Mouse (Mus musculus) liver, postnatal 0 days (tissue): ENCODE measurements around the gene Stk39. TPM values are rescaled to one million over a fixed set of nuclear protein-coding genes. Genes with fewer than 3 reads are reported as not detected.

Source experiments
- ATAC-seq: fragments of 200-750 bp; cut with Nextera tagmentation; 2 replicates; pipeline ENCODE4 v1.8.0; 2017; ENCODE audit warnings: mild to moderate bottlenecking, moderate library complexity
- DNase-seq: peaks from one replicate; pipeline ENCODE4 v3.0.0-alpha.2; 2016
- H3K27ac ChIP-seq: fragments of 300-500 bp; sonication (generic); 2 replicates; pipeline ENCODE4 v1.5.1; 2014; ENCODE audit warnings: antibody characterized with exemption, moderate library complexity, mild to moderate bottlenecking, low read depth
- H3K27me3 ChIP-seq: fragments of 300-500 bp; sonication (generic); 2 replicates; pipeline ENCODE4 v1.6.1; 2014; ENCODE audit warnings: low read length, control low read depth, mixed read lengths; ENCODE audit not compliant: insufficient read depth
- H3K36me3 ChIP-seq: fragments of 300-500 bp; sonication (generic); replicated peaks from 2 replicates; pipeline ENCODE4 v1.6.1; 2014; ENCODE audit warnings: mild to moderate bottlenecking, control low read depth, low read length, moderate library complexity, mixed read lengths; ENCODE audit not compliant: insufficient read depth
- H3K4me1 ChIP-seq: fragments of 300-500 bp; sonication (generic); 2 replicates; pipeline ENCODE4 v1.6.1; 2014; ENCODE audit warnings: antibody characterized with exemption, mild to moderate bottlenecking, control low read depth; ENCODE audit not compliant: insufficient read depth
- H3K4me2 ChIP-seq: fragments of 300-500 bp; sonication (generic); 2 replicates; pipeline ENCODE4 v1.6.1; 2014; ENCODE audit warnings: low read depth, mild to moderate bottlenecking, low read length, moderate library complexity, mixed read lengths
- H3K4me3 ChIP-seq: fragments of 300-500 bp; sonication (generic); 2 replicates; pipeline ENCODE4 v1.5.1; 2014; ENCODE audit warnings: low read depth, low read length
- H3K9ac ChIP-seq: fragments of 300-500 bp; sonication (generic); replicated peaks from 2 replicates; pipeline ENCODE4 v1.6.1; 2014; ENCODE audit warnings: mild to moderate bottlenecking, moderate library complexity
- H3K9me3 ChIP-seq: fragments of 300-500 bp; sonication (generic); 2 replicates; pipeline ENCODE4 v1.6.1; 2016; ENCODE audit warnings: mild to moderate bottlenecking, control low read depth, low read length, mixed read lengths
- CTCF ChIP-seq: sonication (generic); IDR thresholded peaks from 2 replicates; pipeline ENCODE4 v1.5.1; 2016; ENCODE audit warnings: antibody characterized with exemption, low read depth
- EP300 ChIP-seq: IDR thresholded peaks from 2 replicates; pipeline ENCODE4 v1.6.1; 2016; ENCODE audit warnings: antibody characterized with exemption, low read depth, mild to moderate bottlenecking
- WGBS: fragments of 180-500 bp; shearing (Covaris S2); extraction: QIAGEN DNeasy Blood & Tissue Kit; methylation state at CpG from one replicate; pipeline ENCODE4 v1.1.7; 2014; ENCODE audit not compliant: insufficient replicate concordance; 5-methylcytosine and 5-hydroxymethylcytosine counted together
- polyA plus RNA-seq: library from polyadenylated mRNA; unstranded; fragments of >200 nt; fragmentation: Nextera tagmentation; extraction: Ambion mirVana; gene quantifications from 2 replicates; pipeline ENCODE4 v1.2.1, GENCODE M21; 2015

Gene Stk39
- polyA plus RNA-seq, 1 experiment from 2014 or later: 1.7 TPM

DNA sequence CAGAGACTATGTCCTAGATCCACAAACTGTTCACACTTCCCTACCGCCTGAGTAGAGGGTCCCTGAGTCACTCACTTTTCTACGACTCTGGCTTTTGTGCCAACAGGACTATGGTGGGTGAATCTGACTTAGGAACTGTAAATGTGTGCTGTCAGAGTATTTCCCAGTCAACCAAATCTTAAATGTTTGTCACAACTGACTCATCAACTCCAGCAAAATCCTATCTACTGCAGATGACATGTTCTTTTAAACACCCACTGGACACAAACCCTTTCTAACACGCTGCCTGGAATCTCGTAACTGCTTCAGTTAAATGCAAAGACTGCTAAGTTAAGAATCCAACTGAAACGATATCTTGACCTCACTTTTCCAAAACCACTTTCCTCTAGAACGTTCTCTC, 135.2 kb downstream of the Stk39 start:
- Histone ChIP-seq H3K9me3 (no peaks in the 10 kb centered on the region), H3K9ac (no peak overlapping the region), H3K27me3 (no peaks in the 10 kb centered on the region), H3K4me2 (no peak overlapping the region), H3K4me3 (no peak overlapping the region), H3K4me1 (no peaks in the 10 kb centered on the region), H3K36me3 (no peaks in the 10 kb centered on the region), H3K27ac (no peak overlapping the region)
- TF ChIP-seq EP300 (no peak), CTCF (no peak)
- ATAC-seq (no peak), DNase-seq (no peak)
- WGBS: 84% methylated on average over 6 of the region's 6 CpGs

GRCm38 (mm10) chr2:68334945-68335344, 137.1 kb downstream of the Stk39 start:
- Histone ChIP-seq H3K9ac (no peak overlapping the region), H3K4me2 (no peak overlapping the region), H3K36me3 (no peaks in the 10 kb centered on the region), H3K4me3 (no peak overlapping the region), H3K27ac (no peak overlapping the region), H3K4me1 (no peaks in the 10 kb centered on the region), H3K27me3 (no peaks in the 10 kb centered on the region), H3K9me3 (no peaks in the 10 kb centered on the region)
- 88% methylated on average over 5 of the region's 5 CpGs for WGBS
- ATAC-seq (no peak), DNase-seq (no peak)
- no peak for TF ChIP-seq EP300
- TF ChIP-seq CTCF: no peak

DNA sequence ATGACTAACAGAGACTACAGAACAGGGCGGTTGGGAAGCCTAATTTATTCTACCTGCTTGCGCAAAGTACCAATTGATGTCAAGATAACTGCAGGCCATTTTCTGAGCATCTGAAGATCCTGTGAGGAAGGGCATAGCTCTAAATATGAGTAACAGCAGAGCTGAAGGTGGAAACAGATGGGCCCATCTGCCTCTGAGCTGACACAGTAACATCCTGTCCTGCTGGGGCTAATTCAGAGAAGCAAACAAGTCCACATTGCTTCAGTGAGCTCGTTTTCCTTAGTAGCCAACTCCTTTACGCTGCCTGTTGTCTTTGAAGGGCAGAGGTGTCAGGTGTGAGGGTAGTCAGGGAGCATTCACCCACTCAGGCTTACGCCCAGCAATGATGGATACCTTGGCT, 146.8 kb downstream of the Stk39 start:
- ATAC-seq (no peak), DNase-seq (no peak)
- no peak for TF ChIP-seq CTCF
- TF ChIP-seq EP300: no peak
- Histone ChIP-seq H3K36me3 (no peaks in the 10 kb centered on the region), H3K9me3 (no peaks in the 10 kb centered on the region), H3K4me1 (no peaks in the 10 kb centered on the region), H3K4me3 (no peak overlapping the region), H3K9ac (no peak overlapping the region), H3K27ac (no peak overlapping the region), H3K27me3 (no peaks in the 10 kb centered on the region), H3K4me2 (no peak overlapping the region)
- WGBS: 60% methylated on average over 5 of the region's 5 CpGs

DNA sequence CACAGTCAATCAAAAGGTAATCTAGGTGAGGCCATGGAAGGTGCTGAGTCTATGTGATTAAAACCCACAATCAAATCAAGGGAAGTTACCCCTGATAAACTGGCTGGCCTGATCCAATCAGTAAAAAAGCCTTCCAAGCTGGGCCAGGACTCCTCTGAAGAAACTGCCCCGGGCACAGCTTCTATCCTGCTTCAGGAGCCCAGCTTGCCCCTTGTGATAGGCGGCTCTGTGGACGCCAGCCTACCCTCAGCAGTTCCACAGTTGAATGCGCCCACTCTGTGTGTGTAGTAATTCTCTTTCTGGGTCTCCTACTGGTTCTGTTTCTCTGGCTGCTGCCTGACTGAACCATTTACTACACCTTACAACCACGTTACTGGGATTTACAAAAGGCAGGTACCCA, 150.8 kb downstream of the Stk39 start:
- no peak overlapping the region for H3K4me2 ChIP-seq
- H3K9ac ChIP-seq: no peak overlapping the region
- no peaks in the 10 kb centered on the region for H3K4me1 ChIP-seq
- DNase-seq: no peak
- 77% methylated on average over 5 of the region's 5 CpGs for WGBS
- H3K4me3 ChIP-seq: no peak overlapping the region
- TF ChIP-seq EP300: no peak
- H3K36me3 ChIP-seq: no peaks in the 10 kb centered on the region
- ATAC-seq: no peak
- H3K27me3 ChIP-seq: no peaks in the 10 kb centered on the region
- no peaks in the 10 kb centered on the region for H3K9me3 ChIP-seq
- H3K27ac ChIP-seq: no peak overlapping the region

DNA sequence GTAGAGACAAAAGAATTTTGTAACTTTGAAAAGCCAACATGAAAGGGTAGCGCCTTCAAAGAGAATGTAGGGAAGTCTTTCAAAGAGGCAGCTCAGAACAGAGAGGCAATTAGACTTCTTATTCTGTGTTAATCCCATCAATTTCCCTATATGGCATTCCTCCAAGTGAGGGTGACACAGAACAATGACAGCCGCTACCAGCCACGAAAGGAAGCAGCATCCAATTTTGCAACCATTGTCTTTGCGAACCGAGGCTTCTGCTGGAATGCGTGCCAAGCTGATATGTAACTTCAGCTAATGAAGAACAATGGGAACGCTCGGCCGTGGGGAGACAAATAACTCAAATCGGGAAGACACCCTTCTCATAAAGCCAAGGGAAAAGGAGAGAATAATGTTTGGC, 151.4 kb downstream of the Stk39 start:
- no peaks in the 10 kb centered on the region for H3K36me3 ChIP-seq
- no peak overlapping the region for H3K4me3 ChIP-seq
- no peaks in the 10 kb centered on the region for H3K9me3 ChIP-seq
- no peak overlapping the region for H3K9ac ChIP-seq
- H3K27me3 ChIP-seq: no peaks in the 10 kb centered on the region
- DNase-seq (no peak), ATAC-seq (no peak)
- H3K27ac ChIP-seq: no peak overlapping the region
- WGBS: 36% methylated on average over 10 of the region's 10 CpGs
- H3K4me2 ChIP-seq: no peak overlapping the region
- TF ChIP-seq EP300 (no peak), CTCF (no peak)
- no peaks in the 10 kb centered on the region for H3K4me1 ChIP-seq

- Histone ChIP-seq H3K27me3 (no peaks in the 10 kb centered on the region), H3K4me2 (no peak overlapping the region), H3K4me1 (no peaks in the 10 kb centered on the region), H3K9me3 (no peaks in the 10 kb centered on the region), H3K9ac (no peak overlapping the region), H3K4me3 (no peak overlapping the region), H3K27ac (no peak overlapping the region), H3K36me3 (no peaks in the 10 kb centered on the region)
- ATAC-seq: no peak
- no peak for TF ChIP-seq EP300
- no peak for TF ChIP-seq CTCF
- WGBS: 84% methylated on average over 5 of the region's 5 CpGs
- DNase-seq: no peak
Measured at GRCm38 (mm10) chr2:68318452-68318851, 153.6 kb downstream of the Stk39 start.

DNA sequence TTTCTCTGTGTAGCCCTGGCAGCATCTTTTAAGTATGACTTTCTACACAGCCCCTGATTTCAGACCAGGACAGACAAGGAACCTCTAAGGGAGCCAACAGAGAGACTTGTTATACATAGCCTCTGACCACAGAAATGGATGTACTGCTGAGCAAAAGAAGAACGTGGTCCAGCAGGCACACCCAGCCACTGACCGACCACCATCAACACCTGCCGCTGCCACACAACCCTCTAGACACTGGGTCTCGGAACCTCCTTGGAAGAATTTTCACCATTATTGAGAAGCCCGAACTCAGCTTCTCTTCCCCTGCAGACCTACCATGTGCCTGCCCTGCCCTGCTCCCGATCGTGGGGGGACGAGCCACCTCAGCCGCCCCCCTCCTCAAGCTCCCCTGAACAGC, 154.2 kb downstream of the Stk39 start:
- H3K4me2 ChIP-seq: no peak overlapping the region
- H3K9ac ChIP-seq: no peak overlapping the region
- no peak overlapping the region for H3K27ac ChIP-seq
- no peak overlapping the region for H3K4me3 ChIP-seq
- no peaks in the 10 kb centered on the region for H3K9me3 ChIP-seq
- TF ChIP-seq CTCF: no peak
- no peak for TF ChIP-seq EP300
- no peaks in the 10 kb centered on the region for H3K27me3 ChIP-seq
- DNase-seq (no peak), ATAC-seq (no peak)
- 83% methylated on average over 9 of the region's 9 CpGs for WGBS
- H3K4me1 ChIP-seq: no peaks in the 10 kb centered on the region
- H3K36me3 ChIP-seq: no peaks in the 10 kb centered on the region
